8 mouse cellular contexts compared by ENCODE assay signal in genomic region chr16:91730446-91730845, GRCm38 (mm10). TPM values are rescaled to one million over a fixed set of nuclear protein-coding genes. Genes with fewer than 3 reads are reported as not detected.
A peak's percentile ranks its signal among the peaks of the same experiment; 100 is the strongest.
DNase-seq lines count a peak whose midpoint lies in the region; ATAC-seq and TF ChIP-seq lines count a peak whose summit lies in the region.

No protein-coding gene starts in this region.

- 0 out of 2 replicates have a peak overlapping the region, but pooled peaks have one; percentile 88 for H3K27ac ChIP-seq in kidney, postnatal 0 days
- peak overlapping the region; percentile 81 for H3K27ac ChIP-seq in bone marrow macrophage, adult 2 months (ENCODE audit: insufficient read depth, low read depth, low read length)
- H3K27ac ChIP-seq in heart, postnatal 0 days (ENCODE audit: low read depth), result peak overlapping the region; percentile 93

- TF ChIP-seq POLR2A in bone marrow macrophage, adult 2 months (IDR thresholded peaks at IDR 0.05; ENCODE audit: borderline replicate concordance, low read depth, low read length), result no peak

- TF ChIP-seq EP300 in heart, postnatal 0 days (IDR thresholded peaks at IDR 0.05; ENCODE audit: low read depth), result no peak

- peak overlapping the region; percentile 91 for H3K4me3 ChIP-seq in kidney, postnatal 0 days (replicated peaks; ENCODE audit: low read depth, low read length)
- peak overlapping the region; percentile 94 for H3K4me3 ChIP-seq in bone marrow macrophage, adult 2 months (ENCODE audit: insufficient read depth, low read length)
- peak overlapping the region; percentile 86 for H3K4me3 ChIP-seq in heart, postnatal 0 days (ENCODE audit: low read depth, low read length)

- ATAC-seq in kidney, postnatal 0 days (replicated peaks; ENCODE audit: low FRiP score, low read depth), result no peak
- no peak for ATAC-seq in heart, postnatal 0 days (ENCODE audit: insufficient read depth, low read depth)

- WGBS in kidney, postnatal 0 days, result 2% methylated on average over 11 of the region's 11 CpGs
- 1% methylated on average over 11 of the region's 11 CpGs for WGBS in heart, postnatal 0 days

- no peak for TF ChIP-seq CTCF in kidney, postnatal 0 days (IDR thresholded peaks at IDR 0.05; ENCODE audit: low read depth)
- no peak for TF ChIP-seq CTCF in bone marrow macrophage, adult 2 months (IDR thresholded peaks at IDR 0.05; ENCODE audit: low read depth, low read length)
- TF ChIP-seq CTCF in heart, postnatal 0 days (IDR thresholded peaks at IDR 0.05; ENCODE audit: low read depth), result no peak

- peaks cover 14% of the 10 kb centered on the region for H3K4me1 ChIP-seq in kidney, postnatal 0 days (replicated peaks; ENCODE audit: insufficient read depth, low read length)
- H3K4me1 ChIP-seq in bone marrow macrophage, adult 2 months (ENCODE audit: control insufficient read depth, insufficient read depth, low read length), result peaks cover 43% of the 10 kb centered on the region
- peaks cover 31% of the 10 kb centered on the region for H3K4me1 ChIP-seq in heart, postnatal 0 days (ENCODE audit: control insufficient read depth, insufficient read depth)

- H3K27me3 ChIP-seq in kidney, postnatal 0 days (ENCODE audit: insufficient read depth, low read length), result no peaks in the 10 kb centered on the region
- H3K27me3 ChIP-seq in heart, postnatal 0 days (ENCODE audit: control insufficient read depth, insufficient read depth, low read length), result no peaks in the 10 kb centered on the region

- DNase-seq in kidney, postnatal 0 days (ENCODE audit: low spot score), result no peak
- DNase-seq in kidney, postnatal 25 days, result no peak
- DNase-seq in heart, postnatal 0 days (ENCODE audit: low spot score), result no peak
- DNase-seq in mesoderm, embryonic 11.5 days (ENCODE audit: low read depth, low spot score), result peak; percentile 23
- no peak for DNase-seq in layer of hippocampus, adult 9-11 months
- DNase-seq in adrenal gland, postnatal 10 days, result no peak
- DNase-seq in right cerebral cortex, postnatal 25 days, result no peak

- H3K4me2 ChIP-seq in kidney, postnatal 0 days (ENCODE audit: low read length), result peak overlapping the region; percentile 90
- peak overlapping the region; percentile 66 for H3K4me2 ChIP-seq in heart, postnatal 0 days (ENCODE audit: low read depth, low read length)

- H3K36me3 ChIP-seq in kidney, postnatal 0 days (ENCODE audit: insufficient read depth, low read length), result no peaks in the 10 kb centered on the region
- H3K36me3 ChIP-seq in heart, postnatal 0 days (replicated peaks; ENCODE audit: control insufficient read depth, insufficient read depth, low read length), result no peaks in the 10 kb centered on the region

- no peaks in the 10 kb centered on the region for H3K9me3 ChIP-seq in kidney, postnatal 0 days (replicated peaks; ENCODE audit: low read length)
- H3K9me3 ChIP-seq in heart, postnatal 0 days (replicated peaks; ENCODE audit: control insufficient read depth, low read length), result no peaks in the 10 kb centered on the region

- H3K9ac ChIP-seq in kidney, postnatal 0 days (ENCODE audit: low read depth, low read length), result peak overlapping the region; percentile 89
- H3K9ac ChIP-seq in heart, postnatal 0 days (replicated peaks; ENCODE audit: low read depth, low read length), result peak overlapping the region; percentile 86

RNA-seq across cellular contexts. Expression of gene Itsn1, which starts 1.4 kb away (rescaled TPM):
- 14.4 and 15.7 TPM in 2 replicates for polyA plus RNA-seq in kidney, postnatal 0 days (2015; fragmentation: Nextera tagmentation; extraction: Ambion mirVana)
- polyA plus RNA-seq in bone marrow macrophage, adult 2 months (2012; ENCODE audit: insufficient read depth, insufficient read length, missing spikeins), result 110 and 130 TPM in 2 replicates
- total RNA-seq in heart, postnatal 0 days (2014; rRNA removed; ENCODE audit: low replicate concordance), result 25.9 and 64.7 TPM in 2 replicates
- polyA plus RNA-seq in heart, postnatal 0 days (2015; fragmentation: Nextera tagmentation; extraction: Ambion mirVana), result 11.1 and 11.9 TPM in 2 replicates
- 10 to 100 TPM; 31.7 to 52.0 TPM for total RNA-seq in adrenal gland, postnatal 10 days (2021)

RNA-seq across cellular contexts. Expression of gene Cryzl1, which starts 1.7 kb away (rescaled TPM):
- polyA plus RNA-seq in kidney, postnatal 0 days (2015; fragmentation: Nextera tagmentation; extraction: Ambion mirVana), result 74.6 and 74.8 TPM in 2 replicates
- 55.0 and 61.5 TPM in 2 replicates for polyA plus RNA-seq in bone marrow macrophage, adult 2 months (2012; ENCODE audit: insufficient read depth, insufficient read length, missing spikeins)
- 6.6 and 17.5 TPM in 2 replicates for total RNA-seq in heart, postnatal 0 days (2014; rRNA removed; ENCODE audit: low replicate concordance)
- polyA plus RNA-seq in heart, postnatal 0 days (2015; fragmentation: Nextera tagmentation; extraction: Ambion mirVana), result 51.8 and 58.4 TPM in 2 replicates
- 10 to 100 TPM; 35.0 to 47.0 TPM for total RNA-seq in adrenal gland, postnatal 10 days (2021)

RNA-seq across cellular contexts. Expression of gene Donson, which starts 41.9 kb away (rescaled TPM):
- polyA plus RNA-seq in kidney, postnatal 0 days (2015; fragmentation: Nextera tagmentation; extraction: Ambion mirVana), result 10.6 and 12.6 TPM in 2 replicates
- 12.2 and 14.5 TPM in 2 replicates for polyA plus RNA-seq in bone marrow macrophage, adult 2 months (2012; ENCODE audit: insufficient read depth, insufficient read length, missing spikeins)
- 4.9 and 6.0 TPM in 2 replicates for total RNA-seq in heart, postnatal 0 days (2014; rRNA removed; ENCODE audit: low replicate concordance)
- polyA plus RNA-seq in heart, postnatal 0 days (2015; fragmentation: Nextera tagmentation; extraction: Ambion mirVana), result 4.7 and 5.0 TPM in 2 replicates
- total RNA-seq in adrenal gland, postnatal 10 days (2021), result 10 to 100 TPM in 1 of 2 experiments, 1 to 10 TPM in 1; 8.4 to 11.6 TPM
